Mouse (Mus musculus) v-Abl transformed pro-B cells (cell line): Measurements from ENCODE around the gene S100a10.

Experiments used
- in situ Hi-C, 2 experiments: fragments of 400-800 bp; cut with MboI; formaldehyde crosslinking; loops; one replicate each; pipeline ENCODE4 v1.15.1; 2025; ENCODE audit not compliant: unreplicated experiment in 2 of 2

The S100a10 gene

DNA sequence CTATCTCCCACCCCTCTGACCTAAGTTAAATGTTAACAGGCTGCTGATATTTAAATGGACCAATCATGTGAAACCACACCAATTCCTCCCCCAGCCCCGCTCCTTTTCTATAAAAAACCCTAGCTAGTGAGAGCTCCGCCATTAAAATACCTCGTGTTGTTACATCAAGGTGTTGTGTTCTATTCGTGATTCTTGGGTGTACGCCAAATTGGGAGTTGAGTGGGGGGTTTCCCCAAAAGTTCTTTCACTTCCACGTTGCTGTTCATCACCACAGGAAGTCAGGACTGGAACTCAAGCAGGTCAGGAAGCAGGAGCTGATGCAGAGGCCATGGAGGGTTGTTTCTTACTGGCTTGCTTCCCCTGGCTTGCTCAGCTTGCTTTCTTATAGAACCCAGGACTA lies 10.7 kb upstream of the S100a10 start:
- in situ Hi-C loops, result loop anchor here in 1 of 2 experiments (25.0 kb wide), 1 partner anchor 768 kb away; the partner anchor contains the start of gene Them4

DNA sequence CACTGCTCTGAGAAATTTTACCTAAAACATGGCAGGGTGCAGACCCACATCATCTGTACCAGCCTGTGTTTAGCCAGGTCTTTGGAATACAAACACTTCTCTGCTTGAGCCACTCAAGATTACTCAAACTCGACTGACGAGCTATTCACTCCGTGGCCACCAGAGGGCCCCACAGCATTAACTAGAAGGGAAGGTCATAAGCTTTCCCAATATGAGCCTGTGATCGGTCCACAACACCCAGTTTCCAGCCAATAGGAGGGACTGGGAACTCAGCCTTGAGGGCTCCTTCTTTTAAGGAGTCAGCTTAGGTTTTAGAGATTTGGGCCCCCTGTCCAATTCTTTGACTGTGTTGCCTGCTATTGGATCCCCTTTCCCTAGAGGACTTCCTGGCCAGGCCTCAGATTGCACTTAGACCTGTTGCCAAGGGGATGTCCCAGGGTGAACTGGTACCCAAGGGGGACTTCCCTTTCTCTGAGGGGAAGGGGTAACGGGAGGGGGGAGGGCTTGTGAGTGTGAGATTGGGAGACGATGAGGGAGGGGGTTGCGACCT lies 7.7 kb upstream of the S100a10 start:
- in situ Hi-C loops, result loop anchor here (5.0 to 25.0 kb wide), 3 partner anchors 55 to 765 kb away; partner anchors contain the start of gene Them4 (in 1 of the 2)

DNA sequence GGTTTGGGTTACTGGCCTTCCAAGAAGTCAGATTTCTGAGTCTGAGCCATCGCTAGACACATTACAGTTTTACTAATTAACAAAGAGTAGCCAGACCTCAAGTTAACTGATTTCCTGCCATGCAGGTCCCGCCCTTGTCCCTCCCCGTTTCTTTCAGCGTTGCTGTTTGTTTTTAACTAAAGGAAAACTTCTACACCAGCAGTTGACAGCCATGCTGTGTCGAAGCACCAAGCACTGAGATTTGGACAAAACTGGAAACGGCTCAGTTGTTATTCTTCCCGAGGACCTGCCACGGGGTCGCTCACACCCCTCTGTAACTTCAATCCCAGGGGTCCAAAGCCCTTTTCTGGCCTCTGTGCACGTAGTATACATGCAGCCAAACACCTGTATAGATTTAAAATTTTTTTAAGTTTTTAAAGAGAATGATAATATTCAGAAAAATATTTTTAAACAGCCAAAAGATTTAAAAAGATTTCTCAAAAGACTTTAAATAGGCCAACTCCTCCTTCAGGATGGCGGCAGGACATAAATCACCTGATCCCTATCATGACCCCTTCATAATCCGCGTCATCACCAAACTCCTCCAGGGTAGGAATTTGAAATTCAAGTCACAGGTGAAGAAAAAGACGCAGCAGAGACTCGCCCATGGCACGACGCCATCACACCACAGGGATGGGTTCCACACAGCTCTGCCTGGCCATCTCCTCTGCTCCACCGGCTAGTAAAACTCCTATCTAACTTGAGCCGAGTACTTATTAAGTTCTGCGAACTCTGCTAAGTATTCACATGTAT lies 6.9 kb upstream of the S100a10 start:
- in situ Hi-C loops, result loop anchor here (5.0 to 25.0 kb wide), 3 partner anchors 54 to 764 kb away; partner anchors contain the start of gene Them4 (in 1 of the 2)

DNA sequence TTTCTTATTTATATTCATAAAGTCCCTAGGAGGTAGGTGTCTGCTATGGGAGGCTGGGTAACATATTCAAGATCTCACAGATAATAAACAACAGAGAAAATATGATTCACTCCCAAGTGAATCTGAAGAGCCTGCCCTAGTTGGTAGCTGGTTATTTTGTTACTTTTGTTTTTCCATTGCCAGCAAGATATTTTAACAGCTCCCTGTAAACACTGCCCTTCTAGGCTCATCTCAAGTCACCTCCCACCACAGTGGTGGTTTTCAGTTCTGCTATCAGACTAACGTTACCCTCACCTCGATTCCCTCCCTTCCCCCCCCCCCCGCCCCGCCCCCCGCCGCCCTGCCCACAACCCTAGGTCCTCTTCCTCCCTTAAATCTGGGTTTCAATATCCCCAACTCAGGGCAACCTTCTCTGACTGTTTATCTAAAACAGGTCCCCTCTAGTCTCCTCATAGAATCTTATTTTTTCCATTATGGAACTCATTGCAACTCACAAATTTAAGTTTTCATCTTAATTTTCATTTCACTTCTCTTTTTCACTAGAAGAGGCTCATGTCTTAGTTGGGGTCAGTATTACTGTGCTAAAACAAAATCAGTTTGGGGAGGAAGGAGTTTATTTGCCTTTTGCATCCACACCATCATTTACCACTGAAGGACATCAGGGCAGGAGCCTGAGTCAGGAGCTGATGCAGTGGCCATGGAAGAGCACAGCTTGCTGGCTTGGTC lies 6.2 kb upstream of the S100a10 start:
- in situ Hi-C loops, result loop anchor here (5.0 to 25.0 kb wide), 3 partner anchors 54 to 764 kb away; partner anchors contain the start of gene Them4 (in 1 of the 2)

DNA sequence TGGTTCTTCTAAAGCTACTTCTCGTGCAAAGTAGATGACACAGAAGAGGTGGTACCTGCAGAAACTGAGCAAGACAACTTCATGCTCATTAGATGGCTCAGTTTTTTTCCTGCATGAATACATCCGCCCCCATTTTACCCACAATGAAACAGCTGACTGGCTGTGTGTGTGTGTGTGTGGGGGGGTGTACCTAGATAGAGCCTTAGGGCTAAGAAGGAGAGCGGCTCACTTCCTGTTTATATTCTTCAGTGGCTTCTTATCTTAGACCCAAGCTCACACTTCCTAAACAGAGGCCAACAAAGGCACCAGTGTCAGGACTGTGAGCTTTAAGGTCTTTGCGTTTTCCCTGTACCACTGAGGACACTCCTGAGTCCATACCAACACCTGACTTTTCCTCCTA lies 4.9 kb upstream of the S100a10 start:
- in situ Hi-C loops, result loop anchor here (5.0 to 25.0 kb wide), 4 partner anchors 52 to 1287 kb away; partner anchors contain the start of genes Them4 (in 2 of the 2) and Pogz (in 1 of the 2)

DNA sequence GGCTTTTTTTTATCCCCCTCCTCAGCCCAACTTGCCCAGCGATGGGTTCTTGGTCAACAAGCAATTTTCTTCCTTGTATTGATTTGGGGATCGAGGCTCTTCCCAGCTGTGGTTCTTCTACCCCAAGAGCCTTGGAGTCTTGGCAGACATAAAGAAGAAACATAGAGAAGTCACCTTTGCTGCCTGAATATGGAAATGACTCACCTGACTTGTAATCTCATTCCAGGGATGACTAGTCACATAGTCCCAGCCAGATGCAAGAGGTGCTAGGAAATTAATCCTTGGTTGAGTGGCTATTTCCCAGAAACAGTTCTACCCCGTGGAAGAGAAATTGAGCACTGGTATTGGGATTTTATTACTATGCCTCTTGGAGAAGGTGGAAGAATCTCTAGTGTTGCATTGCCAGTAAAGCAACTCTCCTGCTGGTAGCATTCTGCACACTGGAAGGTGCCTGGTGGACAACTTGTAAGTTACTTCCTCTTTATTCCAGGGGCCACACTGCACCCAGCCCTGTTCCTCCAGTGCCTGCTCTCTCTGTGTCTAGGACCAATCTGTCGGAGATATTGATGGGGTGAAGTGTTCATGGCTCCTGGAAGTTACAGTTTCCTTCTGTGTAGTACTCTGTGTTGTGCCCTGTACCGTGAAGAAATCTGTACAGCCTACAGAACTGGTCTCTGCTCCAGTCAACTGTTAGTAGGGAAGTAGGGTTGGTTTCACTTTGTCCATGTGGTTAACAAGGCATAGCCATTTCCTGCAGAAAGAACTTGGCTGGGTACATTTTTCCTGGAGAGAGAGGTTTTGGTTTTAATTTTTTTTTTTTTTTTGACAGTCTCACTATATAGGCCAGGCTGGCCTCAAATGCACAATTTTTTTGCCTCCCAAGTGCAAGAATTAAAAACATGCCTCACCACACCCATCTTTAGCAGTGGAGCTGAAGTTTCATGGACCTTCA lies 2.7 kb upstream of the S100a10 start:
- in situ Hi-C loops, result loop anchor here in 1 of 2 experiments (25.0 kb wide), 2 partner anchors 760 to 1285 kb away; partner anchors contain the start of genes Pogz and Them4

DNA sequence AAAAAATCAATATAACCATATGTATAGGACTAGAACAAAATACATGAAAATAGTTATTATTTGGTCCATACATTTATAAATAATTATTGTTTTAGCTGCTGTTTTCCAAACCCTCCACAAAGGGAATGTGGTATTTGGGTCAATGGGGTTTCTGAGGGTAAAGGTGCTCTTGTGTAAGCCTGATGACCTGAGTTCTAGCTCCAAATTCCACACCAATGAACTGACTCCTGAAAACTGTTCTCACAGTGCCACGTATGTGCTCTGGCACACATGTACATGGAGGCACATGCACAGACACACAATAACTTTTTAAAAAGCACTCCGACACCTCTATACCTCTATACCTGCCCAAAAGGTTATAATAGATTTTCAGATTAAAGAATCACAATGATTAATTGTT lies 1.6 kb upstream of the S100a10 start:
- in situ Hi-C loops, result loop anchor here in 1 of 2 experiments (25.0 kb wide), 2 partner anchors 759 to 1284 kb away; partner anchors contain the start of genes Pogz and Them4

DNA sequence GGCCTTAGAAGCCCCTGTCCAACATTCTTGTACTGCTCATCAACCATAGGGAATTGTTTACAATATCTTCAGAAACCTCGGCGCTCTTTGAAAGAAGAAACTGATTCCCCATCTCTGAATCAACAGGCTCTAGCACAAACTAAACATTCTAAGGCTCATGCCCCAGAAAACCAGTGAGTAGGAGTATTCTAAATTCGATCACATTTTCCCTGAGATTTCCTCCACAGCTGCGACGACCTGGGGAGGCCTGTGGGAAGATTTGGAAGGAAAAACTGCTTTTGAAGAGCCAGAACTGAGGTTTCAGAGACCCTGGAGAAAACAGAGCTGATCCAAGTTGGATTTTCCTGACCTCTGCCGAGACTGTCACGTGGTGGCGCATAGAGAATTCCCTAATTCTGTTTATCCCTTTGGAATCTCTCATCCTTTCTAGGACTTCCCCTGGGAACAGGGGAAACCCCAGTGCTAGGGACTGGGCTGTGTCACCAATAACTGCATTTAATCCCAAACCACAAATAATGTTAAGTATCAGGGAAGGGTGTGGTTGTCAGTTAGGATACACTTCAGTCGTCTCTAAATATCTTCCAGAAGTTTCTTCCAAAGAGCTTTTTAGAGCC lies 1.0 kb upstream of the S100a10 start:
- in situ Hi-C loops, result loop anchor here in 1 of 2 experiments (25.0 kb wide), 2 partner anchors 758 to 1283 kb away; partner anchors contain the start of genes Pogz and Them4

DNA sequence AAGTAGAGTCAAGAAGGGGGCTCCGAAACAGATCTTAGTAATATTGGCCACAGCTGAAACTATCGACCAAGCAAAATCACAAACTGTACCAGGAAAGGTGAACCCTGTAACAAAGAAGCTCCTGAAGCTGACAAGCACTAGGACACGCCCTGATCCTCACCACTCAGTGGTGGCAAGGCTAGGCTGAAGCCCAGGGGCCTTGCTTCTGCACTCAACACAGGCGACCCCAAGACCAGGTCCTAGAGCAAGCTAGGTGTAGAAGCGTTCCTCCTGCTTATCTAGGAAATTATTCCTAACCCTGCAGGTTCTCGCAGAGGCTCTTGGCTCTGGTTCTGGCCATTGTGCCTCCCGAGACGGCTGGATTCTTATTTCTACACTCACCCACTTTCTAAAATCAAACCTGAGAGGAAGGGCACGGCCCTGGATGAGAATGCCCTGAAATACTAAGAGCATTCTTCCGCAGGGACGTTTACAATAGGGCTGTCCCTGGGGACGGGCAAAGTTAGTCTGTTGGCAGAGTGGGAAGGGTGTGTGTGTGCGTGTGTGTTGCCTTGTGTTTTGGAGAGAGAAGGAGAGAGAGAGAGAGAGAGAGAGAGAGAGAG lies 400 bp upstream of the S100a10 start:
- in situ Hi-C loops, result loop anchor here in 1 of 2 experiments (25.0 kb wide), 2 partner anchors 758 to 1283 kb away; partner anchors contain the start of genes Pogz and Them4

DNA sequence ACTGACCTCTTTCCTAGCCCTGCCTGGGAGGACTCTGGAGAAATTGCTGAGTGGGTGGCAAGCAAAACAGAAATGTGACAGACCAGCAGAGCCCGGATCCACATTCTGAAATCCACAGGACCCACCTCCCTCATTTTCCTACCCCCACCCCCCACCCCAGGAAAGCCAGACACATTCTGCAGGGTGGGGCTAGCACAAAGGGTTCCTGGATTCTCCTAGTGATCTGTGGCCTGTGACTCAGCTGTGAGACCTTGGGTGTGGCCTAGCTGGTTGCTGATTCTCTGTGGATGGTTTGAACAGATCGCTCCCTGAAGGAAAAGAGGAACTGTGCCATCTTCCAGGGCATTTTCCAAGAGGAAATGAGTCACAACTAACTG lies 986 bp downstream of the S100a10 start:
- in situ Hi-C loops, result loop anchor here in 1 of 2 experiments (25.0 kb wide), 2 partner anchors 756 to 1281 kb away; partner anchors contain the start of genes Pogz and Them4

DNA sequence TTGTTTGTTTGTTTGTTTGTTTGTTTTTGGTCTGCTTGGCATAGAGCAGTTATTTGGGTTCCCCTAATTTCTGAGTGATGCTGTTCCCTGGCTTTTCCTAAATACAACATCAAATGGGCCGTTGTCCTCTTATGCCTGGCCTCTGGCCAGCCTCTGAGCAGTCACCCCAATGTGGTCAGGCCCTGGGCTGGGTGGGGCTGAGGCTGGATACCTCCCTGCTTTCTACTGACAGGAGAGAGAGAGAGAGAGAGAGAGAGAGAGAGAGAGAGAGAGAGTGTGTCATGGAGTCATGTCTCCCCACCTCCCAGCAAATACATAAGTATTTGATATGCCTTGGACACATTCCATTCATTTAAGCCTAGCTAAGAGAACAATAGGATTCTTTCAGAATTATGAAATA lies 1.7 kb downstream of the S100a10 start:
- in situ Hi-C loops, result loop anchor here in 1 of 2 experiments (25.0 kb wide), 2 partner anchors 756 to 1281 kb away; partner anchors contain the start of genes Pogz and Them4

DNA sequence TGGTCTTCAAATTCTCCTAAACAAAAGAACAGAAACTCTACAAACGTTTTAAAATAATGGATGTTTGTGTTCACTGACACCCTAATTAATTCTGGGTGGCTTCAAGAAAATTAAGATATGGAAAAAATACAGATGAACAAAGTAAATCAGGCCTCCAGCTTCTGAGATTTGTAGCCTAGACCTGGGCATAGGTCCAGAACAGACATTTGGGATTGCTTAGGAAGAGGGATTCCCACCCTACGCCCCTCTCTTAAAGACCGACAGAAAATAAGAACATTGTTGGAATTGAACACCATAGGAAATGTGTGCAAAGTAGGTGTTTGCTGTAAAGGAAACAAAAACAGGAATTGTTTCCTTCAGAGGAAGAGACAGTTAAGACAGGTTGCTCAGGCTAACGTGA lies 2.6 kb downstream of the S100a10 start:
- in situ Hi-C loops, result loop anchor here in 1 of 2 experiments (25.0 kb wide), 2 partner anchors 755 to 1280 kb away; partner anchors contain the start of genes Pogz and Them4

DNA sequence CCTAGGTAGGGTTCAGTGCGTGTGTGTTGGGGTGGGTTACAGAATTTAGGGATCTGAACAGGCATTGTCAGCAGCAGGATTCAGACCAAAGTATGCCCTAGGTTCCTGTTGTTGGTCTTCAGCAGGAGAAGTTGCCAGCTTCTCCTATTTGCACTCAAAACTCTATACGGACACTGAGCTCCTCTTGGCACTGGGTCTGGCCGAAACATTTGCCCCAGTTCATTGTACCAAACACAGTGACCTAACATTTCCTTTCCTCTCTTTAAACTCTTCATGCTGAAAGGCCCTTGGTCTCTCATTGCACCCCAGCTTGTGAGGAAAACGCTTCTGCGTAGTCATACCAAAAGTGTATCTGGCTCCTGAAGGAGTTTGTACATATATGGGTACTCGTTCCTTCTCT lies 5.1 kb downstream of the S100a10 start:
- in situ Hi-C loops, result loop anchor here in 1 of 2 experiments (25.0 kb wide), 2 partner anchors 752 to 1277 kb away; partner anchors contain the start of genes Pogz and Them4

DNA sequence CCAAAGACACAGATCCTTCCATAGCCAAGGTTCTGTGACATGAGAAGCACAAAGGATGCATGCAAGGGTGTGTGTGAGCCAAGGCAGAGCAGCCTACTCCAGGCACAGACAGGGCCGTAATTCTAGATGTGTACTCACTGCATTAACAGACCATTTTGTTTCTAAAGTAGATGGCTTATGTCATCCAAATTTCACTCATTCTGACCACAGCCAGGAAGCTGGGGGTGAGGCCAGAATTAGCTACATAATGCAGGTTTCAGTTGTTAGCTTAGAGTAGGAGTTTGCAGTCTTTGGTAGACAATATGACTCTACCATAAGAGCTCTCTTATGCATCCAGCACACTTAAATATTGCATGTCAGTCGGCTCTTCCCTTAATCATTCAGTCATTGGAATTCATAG lies 7.5 kb downstream of the S100a10 start:
- in situ Hi-C loops, result loop anchor here in 1 of 2 experiments (25.0 kb wide), 2 partner anchors 750 to 1275 kb away; partner anchors contain the start of genes Pogz and Them4

DNA sequence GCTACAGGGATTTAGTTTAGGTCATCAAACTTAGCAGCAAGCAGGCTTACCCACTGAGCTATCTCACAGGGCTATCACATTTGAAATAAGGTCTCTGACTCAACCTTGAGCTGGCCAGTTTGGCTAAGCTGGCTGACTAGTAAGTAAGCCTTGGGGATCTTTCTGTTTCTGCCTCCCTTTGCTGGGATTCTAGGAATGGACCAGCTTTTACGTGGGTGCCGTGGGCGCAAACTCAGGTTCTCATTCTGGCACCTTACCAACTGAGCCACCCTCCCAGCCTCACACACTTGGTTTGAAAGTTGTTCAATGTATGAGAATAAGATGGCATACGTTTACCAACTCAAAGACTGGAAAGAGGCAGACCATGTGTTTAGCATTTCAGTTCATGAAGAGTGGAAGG lies 8.3 kb downstream of the S100a10 start:
- in situ Hi-C loops, result loop anchor here in 1 of 2 experiments (25.0 kb wide), 2 partner anchors 749 to 1274 kb away; partner anchors contain the start of genes Pogz and Them4

DNA sequence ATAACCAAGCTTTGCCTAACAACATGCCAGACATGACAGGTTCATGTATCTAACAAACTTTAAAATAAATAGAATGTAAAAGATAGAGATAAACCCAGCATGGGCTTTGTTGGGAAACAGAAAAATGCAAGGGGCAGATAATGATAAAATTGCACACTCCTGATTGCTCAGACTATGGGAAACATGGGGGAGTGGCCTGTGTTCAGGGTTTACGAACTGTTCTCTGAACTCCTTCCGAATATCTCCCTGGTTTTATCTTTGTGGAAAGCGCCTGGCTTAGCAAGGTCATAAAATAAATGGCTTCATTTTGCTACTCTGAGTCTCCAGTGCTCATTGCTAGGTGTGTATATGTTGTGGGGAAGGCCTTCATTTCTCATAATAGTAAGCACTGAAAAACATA lies 12.0 kb downstream of the S100a10 start:
- in situ Hi-C loops, result loop anchor here in 1 of 2 experiments (25.0 kb wide), 2 partner anchors 745 to 1270 kb away; partner anchors contain the start of genes Pogz and Them4

DNA sequence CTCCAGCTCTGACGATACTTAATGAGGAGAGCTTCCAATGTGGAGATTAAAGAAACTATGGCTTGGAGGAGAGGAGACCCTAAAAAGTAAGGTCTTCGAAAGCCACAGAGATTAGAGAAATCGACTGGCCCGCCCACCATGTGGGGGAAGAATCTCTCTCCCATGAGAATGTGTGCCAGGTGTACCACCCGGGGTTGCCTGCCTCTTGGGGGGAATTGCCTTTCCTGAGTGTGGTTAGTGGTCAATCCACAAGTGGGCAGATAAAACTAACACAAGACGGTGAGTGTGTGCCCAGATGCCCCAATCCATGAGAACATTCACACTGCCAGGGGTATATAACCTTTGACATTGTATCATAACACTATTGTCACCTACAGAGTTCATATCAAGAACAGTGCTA lies 12.8 kb downstream of the S100a10 start:
- in situ Hi-C loops, result loop anchor here in 1 of 2 experiments (25.0 kb wide), 2 partner anchors 745 to 1270 kb away; partner anchors contain the start of genes Pogz and Them4
